Mouse (Mus musculus) testis, postnatal 10 days (tissue): ENCODE data around the gene Wdhd1.

Source experiments
- DNase-seq: peaks from one replicate; pipeline ENCODE4 v3.0.0; 2021; ENCODE audit warnings: low spot score

Wdhd1 gene

GRCm38 (mm10) chr14:47220231-47221025 lies 56.2 kb downstream of the Wdhd1 start:
- no peak for DNase-seq

GRCm38 (mm10) chr14:47218766-47219606 lies 57.7 kb downstream of the Wdhd1 start:
- DNase-seq, result no peak

GRCm38 (mm10) chr14:47216541-47216940 lies 60.1 kb downstream of the Wdhd1 start:
- no peak for DNase-seq

- no peak for DNase-seq
These were observed 62.3 kb downstream of the Wdhd1 start for GRCm38 (mm10) chr14:47214367-47214766.

- no peak for DNase-seq
These were observed 63.4 kb downstream of the Wdhd1 start for GRCm38 (mm10) chr14:47213305-47213704.

GRCm38 (mm10) chr14:47209669-47210164 lies 66.9 kb downstream of the Wdhd1 start:
- no peak for DNase-seq

GRCm38 (mm10) chr14:47208564-47209493 lies 67.8 kb downstream of the Wdhd1 start:
- DNase-seq, result no peak

- DNase-seq, result no peak
These were observed 70.1 kb downstream of the Wdhd1 start for GRCm38 (mm10) chr14:47206601-47207000.

- DNase-seq, result no peak
These were observed 71.2 kb downstream of the Wdhd1 start for GRCm38 (mm10) chr14:47205270-47205972.

GRCm38 (mm10) chr14:47197340-47197739 lies 79.3 kb downstream of the Wdhd1 start:
- no peak for DNase-seq

GRCm38 (mm10) chr14:47196711-47197110 lies 79.9 kb downstream of the Wdhd1 start:
- no peak for DNase-seq

- peak; percentile 57 for DNase-seq
These were observed 82.6 kb downstream of the Wdhd1 start for GRCm38 (mm10) chr14:47194096-47194495.

- no peak for DNase-seq
These were observed 83.2 kb downstream of the Wdhd1 start for GRCm38 (mm10) chr14:47193506-47193905.

GRCm38 (mm10) chr14:47191861-47192260 lies 84.8 kb downstream of the Wdhd1 start:
- DNase-seq, result no peak
